Mouse (Mus musculus) forebrain, embryonic 15.5 days (tissue): ENCODE results near the gene Foxn2. TPM values are rescaled to one million over a fixed set of nuclear protein-coding genes. Genes with fewer than 3 reads are reported as not detected.
A peak's percentile ranks its signal among the peaks of the same experiment; 100 is the strongest.

Experiments used
- ATAC-seq: fragments of 200-750 bp; cut with Nextera tagmentation; replicated peaks from 2 replicates; pipeline ENCODE4 v1.8.0; 2017; ENCODE audit warnings: mild to moderate bottlenecking, moderate TSS enrichment, moderate library complexity
- H3K27ac ChIP-seq: fragments of 300-500 bp; sonication (generic); replicated peaks from 2 replicates; pipeline ENCODE4 v1.5.1; 2015; ENCODE audit warnings: mild to moderate bottlenecking, inconsistent platforms
- H3K27me3 ChIP-seq: fragments of 300-500 bp; sonication (generic); 2 replicates; pipeline ENCODE4 v1.6.1; 2015; ENCODE audit warnings: inconsistent platforms
- H3K36me3 ChIP-seq: fragments of 300-500 bp; sonication (generic); 2 replicates; pipeline ENCODE4 v1.6.1; 2015; ENCODE audit warnings: mild to moderate bottlenecking, inconsistent platforms
- H3K4me1 ChIP-seq: fragments of 300-500 bp; sonication (generic); 2 replicates; pipeline ENCODE4 v1.6.1; 2015; ENCODE audit warnings: inconsistent platforms
- H3K4me2 ChIP-seq: fragments of 300-500 bp; sonication (generic); replicated peaks from 2 replicates; pipeline ENCODE4 v1.6.1; 2015; ENCODE audit warnings: mild to moderate bottlenecking, inconsistent platforms
- H3K4me3 ChIP-seq: fragments of 300-500 bp; sonication (generic); 2 replicates; pipeline ENCODE4 v1.5.1; 2015; ENCODE audit warnings: mild to moderate bottlenecking, inconsistent platforms
- H3K9ac ChIP-seq: fragments of 300-500 bp; sonication (generic); replicated peaks from 2 replicates; pipeline ENCODE4 v1.6.1; 2015; ENCODE audit warnings: mild to moderate bottlenecking, inconsistent platforms
- H3K9me3 ChIP-seq: fragments of 300-500 bp; sonication (generic); 2 replicates; pipeline ENCODE4 v1.6.1; 2016; ENCODE audit warnings: inconsistent platforms
- WGBS: fragments of 180-500 bp; shearing (Covaris S2); methylation state at CpG from one replicate; pipeline ENCODE4 v1.1.7; 2015; ENCODE audit warnings: mixed read lengths; 5-methylcytosine and 5-hydroxymethylcytosine counted together
- polyA plus RNA-seq: library from polyadenylated mRNA; unstranded; fragments of >200 nt; fragmentation: Nextera tagmentation; extraction: Ambion mirVana; gene quantifications from 2 replicates; pipeline ENCODE4 v1.2.1, GENCODE M21; 2015

Gene Foxn2
- polyA plus RNA-seq, 1 experiment from 2014 or later, result 10.7 TPM

DNA sequence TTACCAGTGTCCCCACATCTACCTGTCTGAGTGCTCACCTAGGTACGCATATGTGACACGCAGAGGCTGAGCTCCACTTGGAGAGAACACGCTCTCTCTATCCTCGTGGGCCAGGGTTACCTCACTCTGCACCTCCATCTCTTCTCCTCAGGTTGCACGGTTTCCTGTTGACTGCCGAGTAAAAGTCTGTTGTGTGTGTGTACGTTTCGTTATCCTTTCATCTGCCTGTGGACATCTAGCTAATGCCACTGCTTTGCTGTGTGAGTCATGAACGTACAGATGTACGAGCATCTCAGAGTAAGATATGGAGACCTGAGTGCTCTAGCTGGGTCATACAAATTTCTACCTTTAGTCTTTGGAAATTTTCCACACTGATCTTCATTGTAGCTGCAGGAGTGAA lies 39.9 kb downstream of the Foxn2 start:
- no peak overlapping the region for H3K4me3 ChIP-seq
- H3K4me2 ChIP-seq, result no peak overlapping the region
- H3K36me3 ChIP-seq, result no peaks in the 10 kb centered on the region
- no peaks in the 10 kb centered on the region for H3K9me3 ChIP-seq
- no peaks in the 10 kb centered on the region for H3K4me1 ChIP-seq
- 90% methylated on average over 10 of the region's 10 CpGs for WGBS
- no peak overlapping the region for H3K9ac ChIP-seq
- no peak for ATAC-seq
- no peaks in the 10 kb centered on the region for H3K27me3 ChIP-seq
- no peak overlapping the region for H3K27ac ChIP-seq

DNA sequence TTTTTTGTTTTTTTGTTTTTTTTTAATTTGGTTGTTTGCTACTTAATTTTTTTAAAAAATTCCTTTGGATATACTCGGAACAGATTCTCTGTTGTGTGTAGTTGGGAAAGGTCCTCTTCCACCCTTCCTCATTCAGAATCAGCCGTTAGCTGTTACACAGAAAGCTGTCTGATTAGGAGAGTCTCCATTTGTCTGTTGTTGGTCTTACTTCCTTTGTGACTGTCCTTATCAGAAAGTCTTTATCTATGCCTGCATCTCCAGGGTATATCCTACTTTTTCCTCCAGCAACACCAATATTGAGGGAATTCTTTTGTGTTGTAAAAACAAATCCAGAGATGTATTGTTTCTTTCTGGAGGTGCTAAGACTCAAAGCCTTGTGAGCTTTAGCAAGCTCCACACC lies 40.6 kb downstream of the Foxn2 start:
- Histone ChIP-seq H3K27ac (no peak overlapping the region), H3K4me1 (no peaks in the 10 kb centered on the region), H3K4me3 (no peak overlapping the region), H3K9ac (no peak overlapping the region), H3K27me3 (no peaks in the 10 kb centered on the region), H3K9me3 (no peaks in the 10 kb centered on the region), H3K4me2 (no peak overlapping the region), H3K36me3 (no peaks in the 10 kb centered on the region)
- no peak for ATAC-seq
- WGBS, result 87% methylated on average over 2 of the region's 2 CpGs

DNA sequence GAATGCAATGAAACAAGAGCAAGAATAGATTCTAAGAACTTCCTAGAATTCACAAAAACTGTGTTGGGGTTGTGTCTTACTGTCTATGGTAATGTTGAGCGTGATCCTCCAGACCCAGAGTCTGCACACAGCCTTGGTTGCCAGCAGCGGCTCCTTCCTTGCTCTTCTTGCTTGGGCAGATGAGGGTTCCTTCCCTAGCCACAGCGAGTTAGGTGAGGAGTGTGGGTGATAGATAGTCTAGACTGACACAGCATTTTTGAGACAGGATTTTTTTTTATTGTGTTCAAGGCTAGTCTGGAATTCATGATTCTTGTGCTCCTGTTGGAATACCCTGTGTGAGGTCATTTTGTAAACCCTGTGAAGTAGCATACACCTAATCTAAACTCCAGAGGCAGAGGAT lies 41.1 kb downstream of the Foxn2 start:
- Histone ChIP-seq H3K36me3 (no peaks in the 10 kb centered on the region), H3K27me3 (no peaks in the 10 kb centered on the region), H3K4me1 (no peaks in the 10 kb centered on the region), H3K9me3 (no peaks in the 10 kb centered on the region), H3K4me3 (no peak overlapping the region), H3K27ac (no peak overlapping the region), H3K9ac (no peak overlapping the region), H3K4me2 (no peak overlapping the region)
- 96% methylated on average over 3 of the region's 3 CpGs for WGBS
- ATAC-seq, result no peak

DNA sequence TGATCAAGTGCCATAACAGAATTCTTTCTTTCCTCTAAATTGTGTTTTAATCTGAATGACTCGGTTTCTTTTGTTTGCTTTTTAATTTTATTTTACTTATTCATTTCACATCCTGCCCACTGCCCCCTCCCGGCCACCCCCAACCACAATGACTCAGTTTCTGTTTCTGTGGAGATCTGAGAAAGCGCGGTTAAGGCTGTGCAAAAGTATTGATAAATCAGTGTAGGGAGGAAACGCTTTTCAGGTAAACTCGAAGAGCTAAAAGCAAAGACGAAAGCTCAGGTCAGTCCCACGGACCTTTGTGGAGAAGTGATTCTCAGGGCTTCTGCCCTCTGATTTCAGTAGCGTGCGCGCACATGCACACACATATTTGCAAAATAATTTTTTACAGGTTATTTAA lies 44.0 kb downstream of the Foxn2 start:
- no peaks in the 10 kb centered on the region for H3K36me3 ChIP-seq
- 91% methylated on average over 11 of the region's 11 CpGs for WGBS
- no peaks in the 10 kb centered on the region for H3K9me3 ChIP-seq
- no peak for ATAC-seq
- H3K9ac ChIP-seq, result no peak overlapping the region
- no peak overlapping the region for H3K4me3 ChIP-seq
- H3K27me3 ChIP-seq, result no peaks in the 10 kb centered on the region
- no peak overlapping the region for H3K4me2 ChIP-seq
- no peak overlapping the region for H3K27ac ChIP-seq
- no peaks in the 10 kb centered on the region for H3K4me1 ChIP-seq

DNA sequence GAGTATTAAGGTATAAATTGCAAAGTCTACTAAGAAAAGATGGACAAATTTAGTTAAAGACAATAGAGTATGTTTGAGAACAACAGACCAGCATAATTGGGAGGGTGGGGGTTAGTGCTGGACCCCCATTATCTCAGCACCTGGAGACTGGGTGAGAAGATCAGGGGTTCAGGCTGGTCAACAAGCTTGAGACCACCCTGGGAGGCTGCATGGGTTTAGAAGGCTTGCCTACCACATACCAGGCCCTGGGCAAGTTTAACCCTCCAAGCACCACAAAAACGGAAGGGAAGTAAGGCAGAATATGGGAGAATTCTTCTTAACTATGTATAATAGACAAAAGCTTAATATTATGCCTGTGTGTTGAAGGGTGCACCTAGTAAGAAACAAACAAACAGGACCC lies 44.4 kb downstream of the Foxn2 start:
- Histone ChIP-seq H3K4me3 (no peak overlapping the region), H3K36me3 (no peaks in the 10 kb centered on the region), H3K4me1 (no peaks in the 10 kb centered on the region), H3K4me2 (no peak overlapping the region), H3K9me3 (no peaks in the 10 kb centered on the region), H3K27me3 (no peaks in the 10 kb centered on the region), H3K27ac (no peak overlapping the region), H3K9ac (no peak overlapping the region)
- ATAC-seq, result no peak
- 89% methylated on average over 1 of the region's 1 CpGs for WGBS

DNA sequence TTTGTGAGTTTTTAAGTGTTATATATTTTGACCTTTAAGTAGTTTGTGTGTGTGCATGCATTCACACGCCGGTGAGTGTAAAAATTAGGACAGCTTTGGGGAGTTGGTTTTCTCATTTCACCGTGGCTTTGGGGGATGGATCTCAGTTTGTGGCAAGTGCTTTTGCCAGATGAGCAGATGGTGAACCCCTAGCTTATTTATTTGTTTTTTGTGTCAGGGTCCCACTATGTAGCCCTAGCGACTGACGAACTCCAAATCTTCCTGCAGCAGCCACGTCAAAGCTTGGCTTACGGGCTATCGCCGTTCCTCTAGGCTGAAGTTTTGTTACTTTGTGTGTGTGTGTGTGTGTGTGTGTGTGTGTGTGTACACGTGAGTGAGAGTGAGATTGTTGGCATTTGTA lies 50.0 kb downstream of the Foxn2 start:
- Histone ChIP-seq H3K27me3 (no peaks in the 10 kb centered on the region), H3K27ac (no peak overlapping the region), H3K4me2 (no peak overlapping the region), H3K36me3 (no peaks in the 10 kb centered on the region), H3K9me3 (no peaks in the 10 kb centered on the region), H3K4me1 (peaks cover 18% of the 10 kb centered on the region), H3K4me3 (no peak overlapping the region), H3K9ac (no peak overlapping the region)
- WGBS, result 67% methylated on average over 10 of the region's 10 CpGs
- no peak for ATAC-seq

DNA sequence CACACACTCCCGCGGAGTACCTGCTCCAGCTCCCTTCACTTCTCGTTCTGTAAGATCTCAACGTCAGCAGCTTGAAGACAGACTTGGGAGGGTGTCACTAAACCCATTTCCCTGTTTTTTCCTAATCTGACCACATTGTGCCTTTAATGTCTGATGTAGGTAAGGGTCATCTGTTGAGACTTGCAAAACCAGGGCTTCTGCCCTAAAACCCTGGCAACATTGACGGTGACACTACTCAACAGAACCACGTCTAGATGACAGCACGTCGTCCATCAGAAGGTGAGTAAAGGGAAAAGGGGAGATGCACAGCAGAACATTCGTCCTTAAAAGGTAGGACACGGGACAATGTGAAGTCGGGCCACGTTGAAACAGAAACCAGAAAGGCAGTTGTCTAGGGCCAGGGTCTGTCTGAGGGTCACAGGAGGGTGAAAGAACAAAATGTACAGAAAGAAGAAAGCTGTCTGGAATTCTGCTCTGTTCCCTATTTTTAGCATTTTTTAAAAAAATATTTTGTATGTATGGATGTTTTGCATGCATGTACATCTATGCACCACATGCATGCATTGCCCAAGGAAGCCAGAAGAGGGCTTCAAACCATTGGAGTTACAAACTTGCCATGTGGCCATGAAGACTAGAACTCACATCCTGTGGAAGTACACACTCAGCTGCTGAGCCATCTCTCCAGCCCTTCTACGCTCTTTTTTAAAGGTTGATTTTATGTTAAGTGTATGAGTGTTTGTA lies 51.0 kb downstream of the Foxn2 start:
- Histone ChIP-seq H3K4me1 (peaks cover 18% of the 10 kb centered on the region), H3K36me3 (no peaks in the 10 kb centered on the region), H3K9me3 (no peaks in the 10 kb centered on the region), H3K4me3 (no peak overlapping the region), H3K4me2 (no peak overlapping the region), H3K27me3 (no peaks in the 10 kb centered on the region), H3K27ac (no peak overlapping the region), H3K9ac (no peak overlapping the region)
- WGBS, result 94% methylated on average over 13 of the region's 13 CpGs
- ATAC-seq, result no peak

DNA sequence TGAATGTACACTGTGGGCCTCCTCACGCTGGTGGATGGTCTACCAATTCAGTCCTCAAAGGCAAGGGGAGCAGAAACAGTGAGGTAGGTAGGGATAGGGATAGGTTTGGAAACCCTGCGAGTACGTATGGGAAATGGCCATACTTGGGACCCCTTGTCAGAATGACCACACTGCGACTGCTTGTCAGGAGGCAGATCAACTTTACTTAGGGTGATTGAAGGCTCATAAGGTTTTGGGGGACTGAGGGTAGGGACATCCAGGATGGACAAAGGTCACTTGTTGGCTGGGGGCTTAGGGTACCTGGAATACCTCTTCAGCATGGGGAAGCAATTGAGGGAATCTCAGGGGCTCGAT lies 51.6 kb downstream of the Foxn2 start:
- Histone ChIP-seq H3K27me3 (no peaks in the 10 kb centered on the region), H3K4me3 (no peak overlapping the region), H3K36me3 (no peaks in the 10 kb centered on the region), H3K9me3 (no peaks in the 10 kb centered on the region), H3K4me1 (peaks cover 18% of the 10 kb centered on the region), H3K4me2 (no peak overlapping the region), H3K9ac (no peak overlapping the region), H3K27ac (no peak overlapping the region)
- WGBS, result 97% methylated on average over 5 of the region's 5 CpGs
- no peak for ATAC-seq

DNA sequence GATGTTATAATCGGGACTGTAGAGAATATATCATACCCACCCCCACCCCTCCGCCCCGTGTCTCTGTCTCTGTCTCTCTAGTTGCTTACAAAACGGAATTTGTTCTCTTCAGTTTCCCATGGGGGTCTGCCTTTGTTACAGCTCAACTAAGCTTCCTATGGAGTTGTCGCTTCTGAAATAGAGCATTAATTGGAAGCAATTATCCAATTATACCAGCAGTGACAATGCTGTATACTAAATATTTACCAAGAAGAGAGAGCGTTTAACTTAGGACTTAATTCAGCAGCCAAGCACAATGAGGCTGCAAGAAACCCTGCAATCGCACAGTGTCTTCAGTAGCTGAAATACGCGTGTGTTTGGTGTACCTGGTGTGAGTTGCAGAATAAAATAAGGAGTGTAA lies 53.0 kb downstream of the Foxn2 start:
- H3K36me3 ChIP-seq, result no peaks in the 10 kb centered on the region
- peaks cover 18% of the 10 kb centered on the region for H3K4me1 ChIP-seq
- H3K9me3 ChIP-seq, result no peaks in the 10 kb centered on the region
- H3K4me3 ChIP-seq, result no peak overlapping the region
- H3K27me3 ChIP-seq, result no peaks in the 10 kb centered on the region
- ATAC-seq, result no peak; the same call in none of the 2 replicates
- peak overlapping the region; percentile 41 for H3K4me2 ChIP-seq
- WGBS, result 15% methylated on average over 9 of the region's 9 CpGs
- peak overlapping the region; percentile 84 for H3K27ac ChIP-seq
- H3K9ac ChIP-seq, result no peak overlapping the region; the same call in 1 of the 2 replicates

DNA sequence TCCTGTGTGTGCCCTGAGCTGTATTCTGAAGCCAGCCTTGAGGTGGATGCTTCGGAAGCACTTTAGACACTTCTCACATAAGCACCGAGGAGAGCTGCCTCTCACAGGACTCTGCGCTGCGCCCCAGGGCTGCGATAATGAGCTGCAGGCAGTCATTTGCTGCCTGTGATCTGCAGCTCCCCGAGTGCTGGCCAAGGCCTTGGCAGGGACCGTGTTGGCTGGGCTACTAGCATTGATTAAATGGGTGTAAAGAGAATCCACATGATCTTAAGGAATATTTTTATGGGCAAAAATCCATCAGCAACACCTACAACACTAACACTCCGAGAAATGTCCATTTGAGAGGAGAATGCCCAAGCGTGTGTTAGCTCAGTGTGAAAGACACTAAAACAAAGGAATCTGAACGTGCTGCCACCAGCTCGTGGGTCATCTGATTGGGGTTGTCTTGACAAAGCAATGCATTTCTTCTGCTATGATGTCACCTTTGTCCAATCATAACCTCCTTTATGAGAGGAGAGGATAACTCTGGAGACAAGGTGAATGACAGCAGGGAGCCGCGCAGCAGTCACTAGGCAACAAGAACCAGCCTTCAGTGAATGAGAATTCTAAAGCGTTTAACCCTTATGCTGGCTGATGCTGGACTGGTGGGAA lies 53.7 kb downstream of the Foxn2 start:
- Histone ChIP-seq H3K9ac (peak overlapping the region; percentile 39), H3K4me2 (peak overlapping the region; percentile 41), H3K27ac (peak overlapping the region; percentile 84), H3K9me3 (no peaks in the 10 kb centered on the region), H3K27me3 (no peaks in the 10 kb centered on the region), H3K4me1 (peaks cover 18% of the 10 kb centered on the region), H3K36me3 (no peaks in the 10 kb centered on the region), H3K4me3 (peak overlapping the region; percentile 10)
- ATAC-seq, result peak; percentile 92
- 9% methylated on average over 14 of the region's 14 CpGs for WGBS

DNA sequence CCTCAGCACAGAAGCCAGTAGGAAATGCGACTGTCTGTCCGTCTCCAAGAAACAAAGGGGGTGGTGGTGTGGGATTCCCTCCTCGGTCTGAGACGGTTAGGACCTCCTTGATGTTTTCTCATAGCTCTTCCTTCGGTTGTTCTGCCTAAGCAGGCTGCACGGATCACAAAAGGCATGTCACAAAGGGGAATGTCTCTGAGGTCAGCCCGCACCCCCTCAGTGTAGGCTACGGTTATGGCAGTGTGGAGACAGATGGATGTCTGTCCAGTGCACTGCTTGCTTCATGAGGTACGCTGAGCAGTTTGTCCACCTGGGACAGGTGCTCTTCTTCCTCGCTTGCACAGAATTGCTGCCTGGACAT lies 54.2 kb downstream of the Foxn2 start:
- peak; percentile 62 for ATAC-seq
- H3K4me3 ChIP-seq, result peak overlapping the region; percentile 10; the same call in 1 of the 2 replicates

DNA sequence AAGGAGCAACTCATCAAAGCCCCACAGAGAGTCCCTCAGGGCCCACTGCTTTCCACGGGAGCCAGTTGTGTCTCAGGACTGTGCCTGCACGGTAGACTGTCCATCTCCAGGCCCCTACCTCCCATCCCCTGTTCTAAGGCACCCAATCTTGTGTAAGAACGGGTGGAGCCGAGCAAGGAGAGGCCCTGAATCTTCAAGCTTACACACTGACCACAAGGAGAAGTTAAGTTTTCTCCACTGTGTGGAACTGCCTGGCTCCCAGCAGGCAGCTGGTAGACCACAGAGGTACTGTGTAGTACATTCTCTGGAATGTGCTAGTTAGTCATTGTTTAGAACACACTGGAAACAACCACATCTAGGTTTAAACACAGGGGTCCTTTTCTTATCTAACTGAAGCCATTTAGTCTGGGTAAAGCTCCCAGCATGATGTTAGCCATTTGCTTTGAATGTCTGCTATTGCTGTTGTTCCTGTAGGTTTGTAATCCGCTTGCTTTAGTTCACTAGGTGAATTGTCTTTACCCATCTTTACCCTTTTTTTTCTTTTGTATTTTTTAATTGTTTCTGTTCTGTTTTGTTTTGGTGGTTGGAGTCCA lies 57.7 kb downstream of the Foxn2 start:
- no peak overlapping the region for H3K9ac ChIP-seq
- H3K4me2 ChIP-seq, result no peak overlapping the region
- peaks cover 18% of the 10 kb centered on the region for H3K4me1 ChIP-seq
- no peaks in the 10 kb centered on the region for H3K36me3 ChIP-seq
- no peaks in the 10 kb centered on the region for H3K9me3 ChIP-seq
- no peak for ATAC-seq
- 78% methylated on average over 5 of the region's 5 CpGs for WGBS
- H3K27me3 ChIP-seq, result no peaks in the 10 kb centered on the region
- no peak overlapping the region for H3K4me3 ChIP-seq
- no peak overlapping the region for H3K27ac ChIP-seq

More for the DNA sequence above, 54.2 kb downstream of the Foxn2 start:
- Histone ChIP-seq H3K27me3 (no peaks in the 10 kb centered on the region), H3K9me3 (no peaks in the 10 kb centered on the region), H3K9ac (peak overlapping the region; percentile 39; the same call in 1 of the 2 replicates), H3K36me3 (no peaks in the 10 kb centered on the region), H3K4me2 (peak overlapping the region; percentile 41), H3K27ac (peak overlapping the region; percentile 84), H3K4me1 (peaks cover 18% of the 10 kb centered on the region)
- WGBS, result 30% methylated on average over 10 of the region's 10 CpGs
